Comparison of ENCODE assay signal across 8 mouse cellular contexts in genomic region chr2:23571302-23572156, GRCm38 (mm10). TPM values are rescaled to one million over a fixed set of nuclear protein-coding genes. Genes with fewer than 3 reads are reported as not detected.
DNase-seq lines count a peak whose midpoint lies in the region; ATAC-seq and TF ChIP-seq lines count a peak whose summit lies in the region.

Spopl (minus strand) TSS chr2:23572106.

- ATAC-seq in common myeloid progenitor, adult 5-6 weeks (replicated peaks; ENCODE audit: low read depth, poor library complexity, severe bottlenecking): peak; percentile 89
- ATAC-seq in hindbrain, postnatal 0 days: peak; percentile 96

- TF ChIP-seq CTCF in gastrocnemius, adult 2 months (IDR thresholded peaks at IDR 0.05): no peak
- no peak for TF ChIP-seq CTCF in hindbrain, postnatal 0 days (IDR thresholded peaks at IDR 0.05; ENCODE audit: low read depth)

- H3K4me3 ChIP-seq in gastrocnemius, adult 2 months: peak within 1 kb of the TSS; percentile 99
- H3K4me3 ChIP-seq in hindbrain, postnatal 0 days (ENCODE audit: low read length): peak within 1 kb of the TSS; percentile 95

- H3K36me3 ChIP-seq in hindbrain, postnatal 0 days (ENCODE audit: insufficient read depth, low read length): no peaks in the 10 kb centered on the region

- peak within 1 kb of the TSS; percentile 95 for H3K9ac ChIP-seq in hindbrain, postnatal 0 days (replicated peaks; ENCODE audit: low read length)

- 7% methylated on average over 54 of the region's 58 CpGs for WGBS in hindbrain, postnatal 0 days

- peak within 1 kb of the TSS; percentile 90 for H3K27ac ChIP-seq in gastrocnemius, adult 2 months
- peak within 1 kb of the TSS; percentile 82 for H3K27ac ChIP-seq in hindbrain, postnatal 0 days

- peak within 1 kb of the TSS; percentile 89 for H3K4me2 ChIP-seq in hindbrain, postnatal 0 days (ENCODE audit: low read depth, low read length)

- intact Hi-C loops in gastrocnemius, adult 2 months (cut with DNase I): no loop called here

- peak; percentile 92 for DNase-seq in ZHBTc4 (ENCODE audit: low read depth, low spot score)
- peak; percentile 92 for DNase-seq in gastrocnemius, adult 2 months
- DNase-seq in hindbrain, postnatal 0 days (ENCODE audit: low spot score): peak; percentile 92
- DNase-seq in left cerebral cortex, adult 18-20 months (ENCODE audit: low spot score in 2 of 2): peak; percentile 90 to 93
- DNase-seq in lung, postnatal 4 days: peak; percentile 88 to 92
- peak; percentile 90 for DNase-seq in retina, postnatal 1 day
- DNase-seq in thymus, postnatal 4 days: peak; percentile 88

- 0 out of 2 replicates have a peak, but pooled peaks cover 9% of the 10 kb centered on the region for H3K4me1 ChIP-seq in hindbrain, postnatal 0 days (ENCODE audit: insufficient read depth, low read length)

- no peaks in the 10 kb centered on the region for H3K9me3 ChIP-seq in hindbrain, postnatal 0 days (ENCODE audit: low read length)

- no peaks in the 10 kb centered on the region for H3K27me3 ChIP-seq in hindbrain, postnatal 0 days (ENCODE audit: insufficient read depth, low read length)

RNA-seq across cellular contexts. Expression of gene Spopl, which starts in this region (rescaled TPM):
- 25.2 and 29.0 TPM in 2 replicates for total RNA-seq in common myeloid progenitor, adult 5-6 weeks (2017)
- total RNA-seq in gastrocnemius, adult 2 months (2021): 10 to 100 TPM; 19.0 to 19.8 TPM
- 18.5 and 19.8 TPM in 2 replicates for total RNA-seq in hindbrain, postnatal 0 days (2014; rRNA removed)
- polyA plus RNA-seq in hindbrain, postnatal 0 days (2015; fragmentation: Nextera tagmentation; extraction: Ambion mirVana): 6.8 and 8.4 TPM in 2 replicates
- total RNA-seq in left cerebral cortex, adult 18-20 months (2021): 10 to 100 TPM; 27.8 to 31.1 TPM

Comparison
In these comparisons a context has a peak if more than half of its experiments do, and no peak if none do; other contexts are left out.
1. Peak in every context shown above with its lines: DNase-seq, ATAC-seq, H3K4me3 ChIP-seq and H3K27ac ChIP-seq.